Mouse (Mus musculus) B cell, adult 2 months (primary cell): ENCODE data around the gene Ankrd13d.
A peak's percentile ranks its signal among the peaks of the same experiment; 100 is the strongest.

Experiments
- DNase-seq, 2 experiments: peaks; one replicate each; pipeline ENCODE4 v3.0.0; 2022

Gene Ankrd13d

GRCm38 (mm10) chr19:4220957-4221743 is 61.8 kb downstream of the Ankrd13d start:
- DNase-seq = peak in 1 of 2 experiments; percentile 46

- peak in 1 of 2 experiments; percentile 35 for DNase-seq
Observed at GRCm38 (mm10) chr19:4220416-4220815, 62.5 kb downstream of the Ankrd13d start.
